Mouse (Mus musculus): ENCODE data around the gene Ctrl. TPM values are rescaled to one million over a fixed set of nuclear protein-coding genes. Genes with fewer than 3 reads are reported as not detected.

Gene Ctrl
- polyA plus RNA-seq, 2 experiments, result 1.7 to 4.1 TPM

GRCm38 (mm10) chr8:105935105-105935504 lies 1.4 kb upstream of the Ctrl start:
- Histone ChIP-seq H3K4me3 (replicated peaks; ENCODE audit: low read length) (no peak overlapping the region), H3K4me1 (ENCODE audit: control insufficient read depth, insufficient read depth, low read length) (peaks cover 16% of the 10 kb centered on the region), H3K4me2 (replicated peaks; ENCODE audit: low read depth, low read length, severe bottlenecking) (no peak overlapping the region), H3K27ac (replicated peaks; ENCODE audit: low read depth, low read length) (no peak overlapping the region), H3K27me3 (ENCODE audit: control insufficient read depth, insufficient read depth, low read length) (no peaks in the 10 kb centered on the region), H3K36me3 (ENCODE audit: control insufficient read depth, insufficient read depth, low read length) (peaks cover 46% of the 10 kb centered on the region), H3K9ac (ENCODE audit: low read depth, low read length, severe bottlenecking) (no peak overlapping the region), H3K9me3 (ENCODE audit: control insufficient read depth, low read length) (no peaks in the 10 kb centered on the region)
- ATAC-seq (ENCODE audit: low FRiP score, low read depth) (no peak), DNase-seq (ENCODE audit: low spot score) (no peak)
- no peak for TF ChIP-seq POLR2A (IDR thresholded peaks at IDR 0.05; ENCODE audit: borderline replicate concordance, extremely low read depth, insufficient read depth, insufficient read length)
- 82% methylated on average over 6 of the region's 6 CpGs for WGBS

GRCm38 (mm10) chr8:105932525-105932924 lies 1.1 kb downstream of the Ctrl start:
- Histone ChIP-seq H3K27me3 (ENCODE audit: control insufficient read depth, insufficient read depth, low read length) (no peaks in the 10 kb centered on the region), H3K9me3 (ENCODE audit: control insufficient read depth, low read length) (no peaks in the 10 kb centered on the region), H3K4me2 (replicated peaks; ENCODE audit: low read depth, low read length, severe bottlenecking) (no peak overlapping the region), H3K9ac (ENCODE audit: low read depth, low read length, severe bottlenecking) (no peak overlapping the region), H3K4me3 (replicated peaks; ENCODE audit: low read length) (no peak overlapping the region), H3K36me3 (ENCODE audit: control insufficient read depth, insufficient read depth, low read length) (peaks cover 40% of the 10 kb centered on the region), H3K27ac (replicated peaks; ENCODE audit: low read depth, low read length) (no peak overlapping the region), H3K4me1 (ENCODE audit: control insufficient read depth, insufficient read depth, low read length) (peaks cover 9% of the 10 kb centered on the region)
- 91% methylated on average over 11 of the region's 11 CpGs for WGBS
- ATAC-seq (ENCODE audit: low FRiP score, low read depth) (no peak), DNase-seq (ENCODE audit: low spot score) (no peak)
- TF ChIP-seq POLR2A (IDR thresholded peaks at IDR 0.05; ENCODE audit: borderline replicate concordance, extremely low read depth, insufficient read depth, insufficient read length), result no peak

GRCm38 (mm10) chr8:105931271-105931670 lies 2.4 kb downstream of the Ctrl start:
- H3K4me1 ChIP-seq (ENCODE audit: control insufficient read depth, insufficient read depth, low read length), result peaks cover 5% of the 10 kb centered on the region
- no peaks in the 10 kb centered on the region for H3K9me3 ChIP-seq (ENCODE audit: control insufficient read depth, low read length)
- DNase-seq (ENCODE audit: low spot score), result no peak
- H3K4me3 ChIP-seq (replicated peaks; ENCODE audit: low read length), result no peak overlapping the region
- ATAC-seq (ENCODE audit: low FRiP score, low read depth), result no peak
- no peak for TF ChIP-seq POLR2A (IDR thresholded peaks at IDR 0.05; ENCODE audit: borderline replicate concordance, extremely low read depth, insufficient read depth, insufficient read length)
- 95% methylated on average over 3 of the region's 3 CpGs for WGBS
- peaks cover 44% of the 10 kb centered on the region for H3K36me3 ChIP-seq (ENCODE audit: control insufficient read depth, insufficient read depth, low read length)
- no peak overlapping the region for H3K4me2 ChIP-seq (replicated peaks; ENCODE audit: low read depth, low read length, severe bottlenecking)
- H3K27me3 ChIP-seq (ENCODE audit: control insufficient read depth, insufficient read depth, low read length), result no peaks in the 10 kb centered on the region
- no peak overlapping the region for H3K27ac ChIP-seq (replicated peaks; ENCODE audit: low read depth, low read length)
- no peak overlapping the region for H3K9ac ChIP-seq (ENCODE audit: low read depth, low read length, severe bottlenecking)

GRCm38 (mm10) chr8:105930602-105931001 lies 3.1 kb downstream of the Ctrl start:
- WGBS, result 16% methylated on average over 8 of the region's 8 CpGs
- no peak overlapping the region for H3K27ac ChIP-seq (replicated peaks; ENCODE audit: low read depth, low read length)
- no peak overlapping the region for H3K4me2 ChIP-seq (replicated peaks; ENCODE audit: low read depth, low read length, severe bottlenecking)
- H3K27me3 ChIP-seq (ENCODE audit: control insufficient read depth, insufficient read depth, low read length), result no peaks in the 10 kb centered on the region
- no peak overlapping the region for H3K9ac ChIP-seq (ENCODE audit: low read depth, low read length, severe bottlenecking)
- no peak for DNase-seq (ENCODE audit: low spot score)
- no peaks in the 10 kb centered on the region for H3K9me3 ChIP-seq (ENCODE audit: control insufficient read depth, low read length)
- H3K4me3 ChIP-seq (replicated peaks; ENCODE audit: low read length), result no peak overlapping the region
- ATAC-seq (ENCODE audit: low FRiP score, low read depth), result peak; percentile 54; the same call in 1 of the 2 replicates
- no peak for TF ChIP-seq POLR2A (IDR thresholded peaks at IDR 0.05; ENCODE audit: borderline replicate concordance, extremely low read depth, insufficient read depth, insufficient read length)
- H3K4me1 ChIP-seq (ENCODE audit: control insufficient read depth, insufficient read depth, low read length), result no peaks in the 10 kb centered on the region
- peaks cover 47% of the 10 kb centered on the region for H3K36me3 ChIP-seq (ENCODE audit: control insufficient read depth, insufficient read depth, low read length)

- ATAC-seq (ENCODE audit: low FRiP score, low read depth) (no peak), DNase-seq (ENCODE audit: low spot score) (no peak)
- WGBS, result 65% methylated on average over 3 of the region's 3 CpGs
- Histone ChIP-seq H3K4me3 (replicated peaks; ENCODE audit: low read length) (no peak overlapping the region), H3K4me1 (ENCODE audit: control insufficient read depth, insufficient read depth, low read length) (no peaks in the 10 kb centered on the region), H3K36me3 (ENCODE audit: control insufficient read depth, insufficient read depth, low read length) (peaks cover 19% of the 10 kb centered on the region), H3K27me3 (ENCODE audit: control insufficient read depth, insufficient read depth, low read length) (no peaks in the 10 kb centered on the region), H3K9ac (ENCODE audit: low read depth, low read length, severe bottlenecking) (no peak overlapping the region), H3K9me3 (ENCODE audit: control insufficient read depth, low read length) (no peaks in the 10 kb centered on the region), H3K4me2 (replicated peaks; ENCODE audit: low read depth, low read length, severe bottlenecking) (no peak overlapping the region), H3K27ac (replicated peaks; ENCODE audit: low read depth, low read length) (no peak overlapping the region)
- no peak for TF ChIP-seq POLR2A (IDR thresholded peaks at IDR 0.05; ENCODE audit: borderline replicate concordance, extremely low read depth, insufficient read depth, insufficient read length)
Measured at GRCm38 (mm10) chr8:105925123-105925522, 8.5 kb downstream of the Ctrl start.

GRCm38 (mm10) chr8:105919390-105919789 lies 14.3 kb downstream of the Ctrl start:
- Histone ChIP-seq H3K4me2 (replicated peaks; ENCODE audit: low read depth, low read length, severe bottlenecking) (no peak overlapping the region), H3K27me3 (ENCODE audit: control insufficient read depth, insufficient read depth, low read length) (no peaks in the 10 kb centered on the region), H3K9me3 (ENCODE audit: control insufficient read depth, low read length) (no peaks in the 10 kb centered on the region), H3K4me3 (replicated peaks; ENCODE audit: low read length) (no peak overlapping the region), H3K27ac (replicated peaks; ENCODE audit: low read depth, low read length) (no peak overlapping the region), H3K4me1 (ENCODE audit: control insufficient read depth, insufficient read depth, low read length) (no peaks in the 10 kb centered on the region), H3K9ac (ENCODE audit: low read depth, low read length, severe bottlenecking) (no peak overlapping the region), H3K36me3 (ENCODE audit: control insufficient read depth, insufficient read depth, low read length) (peaks cover 31% of the 10 kb centered on the region)
- DNase-seq (ENCODE audit: low spot score) (no peak), ATAC-seq (ENCODE audit: low FRiP score, low read depth) (no peak)
- 87% methylated on average over 3 of the region's 3 CpGs for WGBS
- no peak for TF ChIP-seq POLR2A (IDR thresholded peaks at IDR 0.05; ENCODE audit: borderline replicate concordance, extremely low read depth, insufficient read depth, insufficient read length)

All from limb, embryonic 14.5 days (tissue).